Mouse (Mus musculus): ENCODE measurements around the gene Olfm2. TPM values are rescaled to one million over a fixed set of nuclear protein-coding genes. Genes with fewer than 3 reads are reported as not detected.

Olfm2 gene
- polyA plus RNA-seq, 1 experiment: 1.1 TPM

DNA sequence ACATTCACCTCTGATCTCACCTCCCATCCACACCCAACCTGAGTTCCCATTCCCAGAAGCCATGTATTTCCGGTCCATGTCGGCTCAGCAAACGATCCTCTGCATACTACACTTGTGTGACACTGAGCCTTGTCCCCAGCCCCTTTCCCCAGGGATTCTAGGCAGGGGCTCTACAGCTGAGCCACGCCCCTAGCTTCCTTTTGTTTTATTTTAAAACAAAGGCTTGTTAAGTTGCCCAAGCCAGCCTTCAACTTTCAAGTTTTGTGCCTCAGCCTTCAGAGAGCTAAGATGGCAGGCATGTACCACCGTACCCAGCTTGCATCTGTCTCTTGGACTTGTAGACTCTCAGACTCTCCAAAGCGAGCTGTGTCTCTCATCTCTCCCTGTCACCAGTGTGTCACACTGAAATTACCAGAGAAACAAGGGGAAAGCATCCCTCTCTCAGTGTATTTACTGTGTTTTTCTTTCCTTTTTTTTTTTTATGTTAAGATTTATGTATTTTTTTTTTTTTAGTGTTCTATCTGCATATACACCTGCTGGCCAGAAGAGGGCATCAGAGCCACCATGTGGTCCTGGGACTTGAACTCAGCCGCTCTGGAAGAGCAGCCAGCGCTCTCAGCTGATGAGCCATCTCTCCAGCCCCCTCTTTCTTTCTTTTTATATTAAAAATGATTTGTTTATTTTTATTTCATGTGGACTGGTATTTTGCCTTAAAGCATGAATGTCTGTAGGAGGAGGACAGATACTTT lies 7.7 kb downstream of the Olfm2 start:
- no peak overlapping the region for H3K27ac ChIP-seq (ENCODE audit: control insufficient read depth, insufficient read depth, low read depth, low read length, poor library complexity)
- no peaks in the 10 kb centered on the region for H3K4me1 ChIP-seq (ENCODE audit: control insufficient read depth, insufficient read depth, low read length)
- TF ChIP-seq CTCF (IDR thresholded peaks at IDR 0.05; ENCODE audit: control insufficient read depth, insufficient read depth, low read length) (peak; percentile 60), POLR2A (IDR thresholded peaks at IDR 0.05; ENCODE audit: borderline replicate concordance, control insufficient read depth, low read depth, low read length) (no peak)
- WGBS: 39% methylated on average over 8 of the region's 8 CpGs
- H3K4me3 ChIP-seq (replicated peaks; ENCODE audit: control insufficient read depth, low read depth, low read length): no peak overlapping the region

DNA sequence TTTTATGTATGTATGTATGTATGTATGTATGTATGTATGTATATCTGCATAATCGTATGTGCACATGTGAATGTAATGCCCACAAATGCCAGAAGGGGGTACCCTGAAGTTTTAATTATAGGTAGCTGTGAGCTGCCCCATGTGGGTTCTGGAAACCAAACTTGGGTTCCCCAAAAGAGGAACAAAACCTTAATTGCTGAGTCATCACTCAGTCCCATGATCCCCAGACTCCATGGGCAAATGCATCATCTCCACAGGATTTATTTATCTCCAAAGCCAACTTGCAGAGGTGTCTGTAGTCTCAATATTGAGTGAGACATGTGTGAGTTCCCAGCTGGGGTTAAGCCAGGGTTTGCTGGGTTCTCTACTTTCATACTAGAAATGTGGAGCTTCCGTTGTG lies 8.9 kb downstream of the Olfm2 start:
- Histone ChIP-seq H3K4me1 (ENCODE audit: control insufficient read depth, insufficient read depth, low read length) (no peaks in the 10 kb centered on the region), H3K27ac (ENCODE audit: control insufficient read depth, insufficient read depth, low read depth, low read length, poor library complexity) (no peak overlapping the region), H3K4me3 (replicated peaks; ENCODE audit: control insufficient read depth, low read depth, low read length) (no peak overlapping the region)
- TF ChIP-seq CTCF (IDR thresholded peaks at IDR 0.05; ENCODE audit: control insufficient read depth, insufficient read depth, low read length) (no peak), POLR2A (IDR thresholded peaks at IDR 0.05; ENCODE audit: borderline replicate concordance, control insufficient read depth, low read depth, low read length) (no peak)
- WGBS: 87% methylated on average over 2 of the region's 2 CpGs

DNA sequence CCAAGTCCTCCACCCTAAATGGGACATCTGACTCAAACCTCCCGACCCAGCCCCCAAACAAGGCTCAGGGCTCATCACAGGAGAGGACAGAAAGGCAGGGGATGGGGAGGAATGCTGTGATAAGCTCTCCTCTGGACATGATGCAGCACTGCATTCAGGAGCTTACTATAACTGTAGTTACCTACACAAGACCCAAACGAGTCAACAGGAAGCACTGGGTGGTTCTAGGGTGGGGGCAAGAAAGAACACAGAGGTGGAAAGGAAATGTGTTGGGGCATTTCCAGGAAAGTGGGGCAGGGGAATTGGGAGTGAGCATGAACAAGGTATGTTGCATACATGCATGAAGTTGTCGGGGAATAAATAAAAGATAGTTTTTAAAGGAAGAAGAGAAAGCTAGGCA lies 11.5 kb downstream of the Olfm2 start:
- 51% methylated on average over 3 of the region's 3 CpGs for WGBS
- Histone ChIP-seq H3K4me1 (ENCODE audit: control insufficient read depth, insufficient read depth, low read length) (no peaks in the 10 kb centered on the region), H3K4me3 (replicated peaks; ENCODE audit: control insufficient read depth, low read depth, low read length) (no peak overlapping the region), H3K27ac (ENCODE audit: control insufficient read depth, insufficient read depth, low read depth, low read length, poor library complexity) (no peak overlapping the region)
- no peak for TF ChIP-seq POLR2A (IDR thresholded peaks at IDR 0.05; ENCODE audit: borderline replicate concordance, control insufficient read depth, low read depth, low read length)
- TF ChIP-seq CTCF (IDR thresholded peaks at IDR 0.05; ENCODE audit: control insufficient read depth, insufficient read depth, low read length): no peak

DNA sequence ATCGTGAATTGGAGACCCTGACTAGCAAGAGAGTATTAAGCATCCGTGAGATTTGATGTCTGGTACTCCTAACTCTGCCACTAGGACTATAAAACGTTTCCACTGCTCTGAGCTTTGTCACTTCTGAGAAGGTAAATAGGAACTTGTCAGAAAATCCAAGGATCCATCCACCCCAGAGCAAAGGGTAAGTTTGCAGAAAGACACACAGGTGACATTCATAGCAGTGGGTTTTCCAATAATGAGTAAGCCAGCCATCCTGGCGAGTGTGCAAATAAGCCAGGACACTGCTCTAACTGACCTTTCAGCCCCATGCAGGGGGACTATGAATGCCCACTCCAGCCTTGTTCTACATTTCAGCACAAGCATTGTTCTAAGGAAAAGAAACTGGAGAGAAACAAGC lies 14.4 kb downstream of the Olfm2 start:
- H3K4me3 ChIP-seq (replicated peaks; ENCODE audit: control insufficient read depth, low read depth, low read length): no peak overlapping the region
- no peaks in the 10 kb centered on the region for H3K4me1 ChIP-seq (ENCODE audit: control insufficient read depth, insufficient read depth, low read length)
- no peak overlapping the region for H3K27ac ChIP-seq (ENCODE audit: control insufficient read depth, insufficient read depth, low read depth, low read length, poor library complexity)
- TF ChIP-seq POLR2A (IDR thresholded peaks at IDR 0.05; ENCODE audit: borderline replicate concordance, control insufficient read depth, low read depth, low read length): no peak
- no peak for TF ChIP-seq CTCF (IDR thresholded peaks at IDR 0.05; ENCODE audit: control insufficient read depth, insufficient read depth, low read length)
- 58% methylated on average over 4 of the region's 4 CpGs for WGBS

DNA sequence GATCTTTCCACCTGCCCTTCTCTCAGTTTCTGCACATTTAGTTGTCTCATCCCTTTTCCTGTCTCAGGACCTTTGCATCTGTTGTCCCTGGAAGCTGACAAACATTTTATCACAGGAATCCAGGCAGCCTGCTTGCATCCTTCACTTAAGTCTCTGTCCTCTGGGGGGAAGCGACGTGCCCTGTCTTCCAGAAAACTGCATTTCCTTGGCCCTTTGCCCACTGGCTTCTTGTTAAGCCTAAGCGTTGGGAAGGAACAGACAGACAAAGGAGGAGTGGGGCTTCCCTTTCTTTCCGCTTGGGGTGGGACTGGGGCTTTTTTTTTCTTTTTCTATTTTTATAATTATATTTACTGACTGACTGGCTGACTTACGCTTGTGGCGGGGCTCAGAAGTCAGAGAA lies 16.7 kb downstream of the Olfm2 start:
- 35% methylated on average over 6 of the region's 6 CpGs for WGBS
- Histone ChIP-seq H3K4me3 (replicated peaks; ENCODE audit: control insufficient read depth, low read depth, low read length) (no peak overlapping the region), H3K27ac (ENCODE audit: control insufficient read depth, insufficient read depth, low read depth, low read length, poor library complexity) (no peak overlapping the region), H3K4me1 (ENCODE audit: control insufficient read depth, insufficient read depth, low read length) (no peaks in the 10 kb centered on the region)
- TF ChIP-seq POLR2A (IDR thresholded peaks at IDR 0.05; ENCODE audit: borderline replicate concordance, control insufficient read depth, low read depth, low read length) (no peak), CTCF (IDR thresholded peaks at IDR 0.05; ENCODE audit: control insufficient read depth, insufficient read depth, low read length) (no peak)

DNA sequence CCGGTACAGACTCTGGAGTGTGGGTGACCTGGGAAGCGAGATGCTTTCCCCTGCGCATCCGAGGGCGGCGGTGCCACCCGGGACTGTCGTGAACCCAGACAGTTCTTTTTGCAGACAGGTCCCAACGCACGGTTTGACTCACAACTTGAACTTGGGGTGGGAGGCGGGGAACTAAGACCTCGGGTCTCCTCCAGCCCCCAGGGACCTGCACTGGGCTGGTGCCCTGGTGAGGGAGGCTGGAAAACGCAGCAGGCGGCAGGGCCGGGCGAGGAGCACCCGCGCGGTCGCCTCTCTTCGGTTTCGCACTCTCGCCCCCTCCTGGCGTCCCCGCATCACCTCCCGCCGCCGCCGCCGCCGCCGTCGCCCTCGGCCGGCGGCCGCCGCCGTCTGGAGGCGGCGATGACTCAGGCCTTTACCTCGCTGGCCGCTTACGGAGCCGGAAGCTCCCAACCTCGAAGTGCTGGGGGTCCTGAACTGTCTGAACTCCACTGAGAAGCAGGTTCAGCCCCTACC lies 18.5 kb downstream of the Olfm2 start:
- Histone ChIP-seq H3K4me1 (ENCODE audit: control insufficient read depth, insufficient read depth, low read length) (no peaks in the 10 kb centered on the region), H3K4me3 (replicated peaks; ENCODE audit: control insufficient read depth, low read depth, low read length) (no peak overlapping the region), H3K27ac (ENCODE audit: control insufficient read depth, insufficient read depth, low read depth, low read length, poor library complexity) (no peak overlapping the region)
- WGBS: under 1% methylated on average over 37 of the region's 46 CpGs
- no peak for TF ChIP-seq CTCF (IDR thresholded peaks at IDR 0.05; ENCODE audit: control insufficient read depth, insufficient read depth, low read length)
- no peak for TF ChIP-seq POLR2A (IDR thresholded peaks at IDR 0.05; ENCODE audit: borderline replicate concordance, control insufficient read depth, low read depth, low read length)

DNA sequence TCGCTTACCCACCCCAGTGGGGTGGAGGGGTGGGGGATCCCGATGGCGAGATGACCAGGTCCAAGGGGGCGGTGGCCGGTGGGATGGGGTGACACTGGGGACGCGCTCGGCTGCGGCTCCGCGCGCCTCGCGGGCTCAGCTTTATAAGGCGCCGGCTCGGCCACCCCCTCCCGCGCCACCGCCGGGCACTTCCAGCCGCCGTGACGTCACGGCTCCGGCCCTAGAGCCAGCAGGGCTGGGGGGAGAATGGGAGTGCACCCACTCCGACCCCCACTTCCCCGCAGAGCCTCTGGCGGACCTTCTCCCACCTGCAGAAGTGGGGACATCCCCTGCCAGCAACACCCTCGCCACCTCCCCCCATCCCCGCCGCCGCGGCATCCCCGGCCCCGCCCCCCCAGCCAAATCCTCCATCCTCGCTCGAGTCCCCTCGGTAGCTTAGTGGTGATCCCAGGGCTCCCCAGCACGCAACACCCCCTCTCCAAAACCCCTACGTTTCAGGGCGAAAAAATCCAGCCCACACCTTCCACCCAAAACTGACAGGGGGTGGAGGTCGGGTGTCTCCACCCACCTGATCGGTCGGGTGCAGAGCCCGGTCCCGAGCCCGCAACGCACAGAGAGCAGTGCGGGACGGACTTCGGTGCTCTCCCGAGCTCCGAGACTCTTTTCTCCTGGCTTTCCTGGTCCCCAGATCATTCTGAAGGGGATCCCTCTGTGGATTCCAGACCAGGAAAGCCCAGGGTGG lies 19.1 kb downstream of the Olfm2 start:
- 1% methylated on average over 53 of the region's 54 CpGs for WGBS
- Histone ChIP-seq H3K4me3 (replicated peaks; ENCODE audit: control insufficient read depth, low read depth, low read length) (no peak overlapping the region), H3K4me1 (ENCODE audit: control insufficient read depth, insufficient read depth, low read length) (no peaks in the 10 kb centered on the region), H3K27ac (ENCODE audit: control insufficient read depth, insufficient read depth, low read depth, low read length, poor library complexity) (no peak overlapping the region)
- TF ChIP-seq CTCF (IDR thresholded peaks at IDR 0.05; ENCODE audit: control insufficient read depth, insufficient read depth, low read length) (no peak), POLR2A (IDR thresholded peaks at IDR 0.05; ENCODE audit: borderline replicate concordance, control insufficient read depth, low read depth, low read length) (no peak; the same call in 1 of the 2 replicates)

DNA sequence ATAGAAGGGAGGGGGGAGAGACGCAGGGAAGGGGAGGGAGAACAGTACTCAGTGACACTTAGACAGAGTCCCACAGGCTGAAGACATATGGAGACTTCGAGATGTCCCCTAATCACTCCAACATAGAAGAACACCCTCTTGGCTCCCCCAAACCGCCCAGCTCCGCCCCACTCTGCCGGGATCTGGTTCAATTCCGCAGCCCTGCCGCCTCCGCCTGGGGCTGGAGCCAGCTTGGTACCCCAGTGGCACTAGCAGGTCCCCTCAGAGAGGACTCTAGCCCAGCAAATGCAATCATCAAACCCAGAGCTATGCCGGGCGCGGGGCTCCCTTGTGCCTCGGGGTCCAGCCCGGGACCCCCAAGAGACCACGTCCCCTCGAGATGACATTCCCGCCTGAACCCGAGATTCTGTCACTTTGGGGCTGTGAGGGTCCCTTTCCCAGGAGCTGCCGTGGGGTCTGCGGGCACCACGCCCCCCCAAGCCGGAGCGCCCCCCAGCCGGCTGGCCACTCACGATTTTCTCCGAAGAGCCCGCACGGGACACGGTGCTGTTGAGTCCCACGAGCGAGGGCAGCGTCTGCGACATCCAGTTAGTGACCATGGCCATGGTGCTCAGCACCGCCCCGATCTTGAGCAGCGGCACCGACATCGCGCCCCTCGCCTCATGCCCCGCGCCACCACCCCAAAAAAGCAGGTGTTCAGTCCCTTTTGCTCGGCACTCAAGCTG lies 19.9 kb downstream of the Olfm2 start:
- no peaks in the 10 kb centered on the region for H3K4me1 ChIP-seq (ENCODE audit: control insufficient read depth, insufficient read depth, low read length)
- no peak overlapping the region for H3K4me3 ChIP-seq (replicated peaks; ENCODE audit: control insufficient read depth, low read depth, low read length)
- TF ChIP-seq CTCF (IDR thresholded peaks at IDR 0.05; ENCODE audit: control insufficient read depth, insufficient read depth, low read length): no peak
- no peak; the same call in 1 of the 2 replicates for TF ChIP-seq POLR2A (IDR thresholded peaks at IDR 0.05; ENCODE audit: borderline replicate concordance, control insufficient read depth, low read depth, low read length)
- WGBS: 4% methylated on average over 42 of the region's 42 CpGs
- H3K27ac ChIP-seq (ENCODE audit: control insufficient read depth, insufficient read depth, low read depth, low read length, poor library complexity): no peak overlapping the region

Data from bone marrow, adult 2 months (tissue).